Mouse (Mus musculus) forebrain, embryonic 12.5 days (tissue): ENCODE measurements at regions not wholly inside any gene's neighbourhood (a gene's known extent, or its start where the extent isn't known, plus 50 kb on each side); places are given as distances from the start of the nearest gene placed in this dataset.
A peak's percentile ranks its signal among the peaks of the same experiment; 100 is the strongest.

Experiments
- ATAC-seq: fragments of 200-750 bp; cut with Nextera tagmentation; 2 replicates; pipeline ENCODE4 v1.8.0; 2017; ENCODE audit warnings: moderate TSS enrichment; ENCODE audit not compliant: low FRiP score
- H3K27ac ChIP-seq: fragments of 300-500 bp; sonication (generic); 2 replicates; pipeline ENCODE4 v1.5.1; 2016; ENCODE audit warnings: mild to moderate bottlenecking
- H3K27me3 ChIP-seq: fragments of 300-500 bp; sonication (generic); 2 replicates; pipeline ENCODE4 v1.6.1; 2016; ENCODE audit warnings: mild to moderate bottlenecking
- H3K36me3 ChIP-seq: fragments of 300-500 bp; sonication (generic); replicated peaks from 2 replicates; pipeline ENCODE4 v1.6.1; 2016; ENCODE audit warnings: mild to moderate bottlenecking
- H3K4me1 ChIP-seq: fragments of 300-500 bp; sonication (generic); 2 replicates; pipeline ENCODE4 v1.6.1; 2016
- H3K4me2 ChIP-seq: fragments of 300-500 bp; sonication (generic); 2 replicates; pipeline ENCODE4 v1.6.1; 2016; ENCODE audit warnings: mild to moderate bottlenecking, moderate library complexity
- H3K4me3 ChIP-seq: fragments of 300-500 bp; sonication (generic); replicated peaks from 2 replicates; pipeline ENCODE4 v1.5.1; 2016; ENCODE audit warnings: mild to moderate bottlenecking
- H3K9ac ChIP-seq: fragments of 300-500 bp; sonication (generic); 2 replicates; pipeline ENCODE4 v1.6.1; 2016; ENCODE audit warnings: mild to moderate bottlenecking
- H3K9me3 ChIP-seq: fragments of 300-500 bp; sonication (generic); 2 replicates; pipeline ENCODE4 v1.6.1; 2016
- WGBS: fragments of 180-500 bp; shearing (Covaris S2); methylation state at CpG from one replicate; pipeline ENCODE4 v1.1.7; 2016; 5-methylcytosine and 5-hydroxymethylcytosine counted together

DNA sequence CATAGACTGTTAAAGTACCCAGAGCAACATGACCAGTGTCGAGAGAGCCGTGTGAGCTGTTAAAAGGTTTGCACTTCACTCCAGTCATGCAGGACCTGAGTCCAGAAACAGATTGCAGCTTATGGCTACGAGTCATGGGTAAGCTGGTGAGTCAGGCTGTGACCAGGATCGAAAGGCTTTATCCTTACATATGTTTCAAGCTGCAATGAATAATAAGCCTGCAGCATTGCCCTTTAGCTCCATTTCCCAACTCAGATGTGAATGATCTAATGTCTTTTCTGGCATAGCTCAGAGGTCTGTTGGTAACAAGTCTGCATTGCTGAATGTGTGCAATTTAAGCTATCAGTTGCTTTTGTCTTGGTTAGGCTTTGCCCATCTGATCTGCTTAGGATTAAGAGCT is 581.5 kb upstream of the Atp2b1 start:
- no peaks in the 10 kb centered on the region for H3K36me3 ChIP-seq
- ATAC-seq, result no peak
- H3K27me3 ChIP-seq, result no peaks in the 10 kb centered on the region
- no peak overlapping the region for H3K4me3 ChIP-seq
- H3K9ac ChIP-seq, result no peak overlapping the region
- 71% methylated on average over 4 of the region's 4 CpGs for WGBS
- no peak overlapping the region for H3K27ac ChIP-seq
- H3K9me3 ChIP-seq, result no peaks in the 10 kb centered on the region
- no peak overlapping the region for H3K4me2 ChIP-seq
- H3K4me1 ChIP-seq, result no peaks in the 10 kb centered on the region

DNA sequence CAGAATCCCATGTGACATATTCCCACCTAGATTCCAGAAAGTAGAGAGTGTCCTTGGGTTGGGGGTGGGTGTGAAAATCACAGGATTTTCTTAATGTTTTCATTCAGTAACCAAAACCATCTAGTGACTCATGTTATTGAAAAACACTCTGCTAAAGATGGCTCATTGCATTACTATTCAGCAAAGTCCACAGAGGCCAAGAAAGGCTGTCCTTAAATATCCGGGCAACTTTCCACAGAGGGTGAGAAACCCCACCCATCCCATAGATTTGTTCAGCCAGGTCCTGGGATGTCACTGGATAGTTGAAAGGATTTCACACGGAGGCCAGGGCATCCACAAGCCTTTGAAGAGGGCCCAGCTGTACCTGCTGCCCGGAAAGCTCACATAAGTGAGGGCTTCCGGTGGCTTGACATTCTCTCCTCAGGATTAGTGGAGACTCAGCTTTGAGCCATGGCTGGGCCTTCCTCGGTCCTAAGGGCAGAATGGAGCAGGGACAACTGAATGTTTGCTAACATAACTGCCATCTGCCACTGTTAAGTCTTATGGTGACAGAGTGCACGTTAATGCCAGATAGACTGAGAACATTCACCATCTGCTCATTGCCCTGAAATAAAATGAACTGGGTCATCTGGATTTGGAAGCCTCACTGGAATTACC is 580.7 kb upstream of the Atp2b1 start:
- 66% methylated on average over 6 of the region's 6 CpGs for WGBS

GRCm38 (mm10) chr10:98343827-98344226 is 570.4 kb upstream of the Atp2b1 start:
- ATAC-seq, result no peak
- Histone ChIP-seq H3K4me1 (no peaks in the 10 kb centered on the region), H3K4me3 (no peak overlapping the region), H3K9ac (no peak overlapping the region), H3K4me2 (no peak overlapping the region), H3K27ac (no peak overlapping the region), H3K9me3 (no peaks in the 10 kb centered on the region), H3K27me3 (no peaks in the 10 kb centered on the region), H3K36me3 (no peaks in the 10 kb centered on the region)
- 92% methylated on average over 5 of the region's 5 CpGs for WGBS

More for the DNA sequence above, 580.7 kb upstream of the Atp2b1 start:
- no peak for ATAC-seq
- Histone ChIP-seq H3K27ac (no peak overlapping the region), H3K27me3 (no peaks in the 10 kb centered on the region), H3K4me3 (no peak overlapping the region), H3K9ac (no peak overlapping the region), H3K4me2 (no peak overlapping the region), H3K36me3 (no peaks in the 10 kb centered on the region), H3K9me3 (no peaks in the 10 kb centered on the region), H3K4me1 (no peaks in the 10 kb centered on the region)

GRCm38 (mm10) chr10:98349466-98349865 is 564.7 kb upstream of the Atp2b1 start:
- Histone ChIP-seq H3K4me3 (no peak overlapping the region), H3K27ac (no peak overlapping the region), H3K9me3 (no peaks in the 10 kb centered on the region), H3K27me3 (no peaks in the 10 kb centered on the region), H3K36me3 (no peaks in the 10 kb centered on the region), H3K9ac (no peak overlapping the region), H3K4me2 (no peak overlapping the region), H3K4me1 (no peaks in the 10 kb centered on the region)
- no peak for ATAC-seq
- 91% methylated on average over 5 of the region's 5 CpGs for WGBS

GRCm38 (mm10) chr10:98350318-98350926 is 563.8 kb upstream of the Atp2b1 start:
- no peak overlapping the region for H3K9ac ChIP-seq
- H3K36me3 ChIP-seq, result no peaks in the 10 kb centered on the region
- no peaks in the 10 kb centered on the region for H3K27me3 ChIP-seq
- H3K9me3 ChIP-seq, result no peaks in the 10 kb centered on the region
- H3K4me2 ChIP-seq, result no peak overlapping the region
- H3K27ac ChIP-seq, result no peak overlapping the region
- no peak for ATAC-seq
- no peaks in the 10 kb centered on the region for H3K4me1 ChIP-seq
- 86% methylated on average over 6 of the region's 6 CpGs for WGBS
- no peak overlapping the region for H3K4me3 ChIP-seq

GRCm38 (mm10) chr10:98352061-98352460 is 562.1 kb upstream of the Atp2b1 start:
- Histone ChIP-seq H3K9me3 (no peaks in the 10 kb centered on the region), H3K27ac (no peak overlapping the region), H3K9ac (no peak overlapping the region), H3K27me3 (no peaks in the 10 kb centered on the region), H3K36me3 (no peaks in the 10 kb centered on the region), H3K4me1 (no peaks in the 10 kb centered on the region), H3K4me3 (no peak overlapping the region), H3K4me2 (no peak overlapping the region)
- 88% methylated on average over 2 of the region's 2 CpGs for WGBS
- ATAC-seq, result no peak

- no peaks in the 10 kb centered on the region for H3K36me3 ChIP-seq
- no peak overlapping the region for H3K27ac ChIP-seq
- H3K4me2 ChIP-seq, result no peak overlapping the region
- no peaks in the 10 kb centered on the region for H3K27me3 ChIP-seq
- no peaks in the 10 kb centered on the region for H3K4me1 ChIP-seq
- no peaks in the 10 kb centered on the region for H3K9me3 ChIP-seq
- no peak for ATAC-seq
- no peak overlapping the region for H3K4me3 ChIP-seq
- no peak overlapping the region for H3K9ac ChIP-seq
- 81% methylated on average over 2 of the region's 2 CpGs for WGBS
These were observed 559.7 kb upstream of the Atp2b1 start for GRCm38 (mm10) chr10:98354486-98354885.

- Histone ChIP-seq H3K36me3 (no peaks in the 10 kb centered on the region), H3K27me3 (no peaks in the 10 kb centered on the region), H3K9ac (no peak overlapping the region), H3K9me3 (no peaks in the 10 kb centered on the region), H3K4me2 (no peak overlapping the region), H3K27ac (no peak overlapping the region), H3K4me1 (no peaks in the 10 kb centered on the region), H3K4me3 (no peak overlapping the region)
- 79% methylated on average over 2 of the region's 2 CpGs for WGBS
- no peak for ATAC-seq
These were observed 549.6 kb upstream of the Atp2b1 start for GRCm38 (mm10) chr10:98364604-98365003.

- Histone ChIP-seq H3K27me3 (no peaks in the 10 kb centered on the region), H3K4me3 (no peak overlapping the region), H3K27ac (no peak overlapping the region), H3K4me2 (no peak overlapping the region), H3K4me1 (no peaks in the 10 kb centered on the region), H3K9me3 (no peaks in the 10 kb centered on the region), H3K9ac (no peak overlapping the region), H3K36me3 (no peaks in the 10 kb centered on the region)
- 60% methylated on average over 4 of the region's 4 CpGs for WGBS
- no peak for ATAC-seq
These were observed 541.6 kb upstream of the Atp2b1 start for GRCm38 (mm10) chr10:98372561-98372960.

DNA sequence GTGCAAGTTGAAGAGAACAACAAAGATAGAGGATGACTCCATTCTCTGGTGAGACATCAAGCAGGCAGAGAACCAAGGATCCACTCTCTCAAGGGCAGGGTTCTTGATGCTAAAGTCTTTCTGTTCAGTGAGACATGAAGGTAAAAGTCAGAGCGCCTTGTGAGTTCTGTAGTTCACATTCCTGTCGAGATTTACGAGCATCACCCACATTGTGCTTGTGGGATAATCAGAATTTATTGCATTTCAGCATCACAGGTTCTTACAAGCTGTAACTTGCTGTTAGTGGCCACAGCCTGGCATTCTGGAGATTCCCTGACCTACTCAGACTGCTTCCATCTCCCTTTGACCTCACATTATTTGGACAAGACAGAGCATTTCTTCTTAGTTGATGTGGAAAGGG is 540.9 kb upstream of the Atp2b1 start:
- no peak overlapping the region for H3K9ac ChIP-seq
- WGBS, result 85% methylated on average over 3 of the region's 3 CpGs
- no peaks in the 10 kb centered on the region for H3K4me1 ChIP-seq
- H3K36me3 ChIP-seq, result no peaks in the 10 kb centered on the region
- no peaks in the 10 kb centered on the region for H3K27me3 ChIP-seq
- H3K9me3 ChIP-seq, result no peaks in the 10 kb centered on the region
- ATAC-seq, result no peak
- no peak overlapping the region for H3K4me2 ChIP-seq
- H3K27ac ChIP-seq, result no peak overlapping the region
- no peak overlapping the region for H3K4me3 ChIP-seq

DNA sequence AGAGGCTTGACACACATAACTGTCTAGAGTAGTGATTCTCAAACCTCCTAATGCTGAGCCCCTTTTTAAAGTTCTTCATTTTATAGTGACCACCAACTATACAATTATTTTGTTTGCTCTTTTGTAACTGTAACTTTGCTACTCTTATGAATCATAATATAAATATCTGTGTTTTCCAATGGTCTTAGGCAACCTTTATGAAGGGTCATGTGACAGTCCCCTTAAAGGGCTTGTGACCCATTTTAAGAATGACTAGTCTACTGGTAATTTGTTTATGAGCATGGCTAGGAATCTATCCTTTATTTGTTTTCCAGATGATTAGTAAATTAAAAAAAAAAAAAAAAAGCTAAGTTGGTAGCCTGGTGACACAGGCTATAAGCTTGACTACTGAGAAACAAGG is 539.5 kb upstream of the Atp2b1 start:
- H3K9ac ChIP-seq, result no peak overlapping the region
- H3K4me3 ChIP-seq, result no peak overlapping the region
- H3K9me3 ChIP-seq, result no peaks in the 10 kb centered on the region
- no peaks in the 10 kb centered on the region for H3K36me3 ChIP-seq
- no peak overlapping the region for H3K27ac ChIP-seq
- no peak overlapping the region for H3K4me2 ChIP-seq
- no peaks in the 10 kb centered on the region for H3K4me1 ChIP-seq
- no peak for ATAC-seq
- no peaks in the 10 kb centered on the region for H3K27me3 ChIP-seq

DNA sequence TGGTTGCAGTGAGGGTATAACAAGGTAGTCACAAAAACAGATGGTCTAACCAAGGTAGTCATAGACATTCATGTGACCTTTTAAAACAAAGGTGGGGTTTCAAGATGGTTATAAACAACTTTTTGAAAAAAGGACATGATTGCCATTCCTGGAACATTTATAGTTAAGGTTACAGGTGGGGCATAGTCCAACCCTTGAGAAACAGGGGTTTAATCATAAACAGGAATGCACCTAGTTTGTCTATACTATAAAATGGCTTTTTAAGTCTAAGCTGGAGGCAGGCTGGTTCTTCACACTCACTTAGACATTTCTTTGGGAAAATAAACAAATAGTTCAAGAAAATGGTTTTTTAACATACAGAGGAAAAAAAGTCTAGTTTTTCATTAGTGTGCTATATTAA is 525.7 kb upstream of the Atp2b1 start:
- Histone ChIP-seq H3K9ac (no peak overlapping the region), H3K36me3 (no peaks in the 10 kb centered on the region), H3K4me1 (no peaks in the 10 kb centered on the region), H3K4me2 (no peak overlapping the region), H3K27me3 (no peaks in the 10 kb centered on the region), H3K27ac (no peak overlapping the region), H3K4me3 (no peak overlapping the region), H3K9me3 (no peaks in the 10 kb centered on the region)
- no peak for ATAC-seq

DNA sequence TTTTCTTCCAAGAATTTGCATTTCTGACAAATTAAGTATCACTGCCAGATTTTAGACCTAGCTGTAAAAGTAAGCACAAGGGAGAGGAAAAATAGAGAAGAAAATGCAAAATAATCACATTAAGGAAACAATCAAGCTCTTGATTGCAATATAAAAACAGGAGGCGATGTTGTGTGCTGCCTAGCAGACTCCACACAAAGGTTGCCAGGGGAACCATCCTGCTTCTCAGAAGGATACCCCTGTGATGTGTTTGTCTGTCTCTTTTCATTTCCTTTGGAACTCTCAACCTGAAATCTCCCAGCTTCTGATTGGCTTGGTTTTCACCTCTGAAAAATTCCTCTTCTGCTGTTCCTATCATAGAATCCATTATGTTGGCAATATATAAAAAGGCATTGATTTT is 514.3 kb upstream of the Atp2b1 start:
- WGBS, result 0% methylated on average over 1 of the region's 1 CpGs
- H3K4me1 ChIP-seq, result peaks cover 3% of the 10 kb centered on the region; the same call in 1 of the 2 replicates
- no peak overlapping the region for H3K4me3 ChIP-seq
- no peak overlapping the region for H3K27ac ChIP-seq
- no peaks in the 10 kb centered on the region for H3K27me3 ChIP-seq
- ATAC-seq, result peak; percentile 78; the same call in 1 of the 2 replicates
- no peak overlapping the region for H3K4me2 ChIP-seq
- H3K9ac ChIP-seq, result no peak overlapping the region
- no peaks in the 10 kb centered on the region for H3K9me3 ChIP-seq
- no peaks in the 10 kb centered on the region for H3K36me3 ChIP-seq
